Mouse (Mus musculus) layer of hippocampus, postnatal 14 days (tissue): ENCODE measurements at regions not wholly inside any gene's neighbourhood (a gene's known extent, or its start where the extent isn't known, plus 50 kb on each side); places are given as distances from the start of the nearest gene placed in this dataset.
A peak's percentile ranks its signal among the peaks of the same experiment; 100 is the strongest.

ENCODE experiments used
- DNase-seq, 2 experiments: peaks; one replicate each; pipeline ENCODE4 v3.0.0; 2021 to 2022; ENCODE audit warnings: low spot score in 2 of 2, mixed read lengths in 1 of 2

GRCm38 (mm10) chr10:70740095-70740494 is 84.3 kb upstream of the Phyhipl start:
- DNase-seq, result no peak

GRCm38 (mm10) chr10:70739348-70739966 is 83.7 kb upstream of the Phyhipl start:
- DNase-seq, result no peak

- no peak for DNase-seq
Measured at GRCm38 (mm10) chr10:70738686-70739085, 82.9 kb upstream of the Phyhipl start.

GRCm38 (mm10) chr10:70733956-70734355 is 78.2 kb upstream of the Phyhipl start:
- DNase-seq, result no peak

- peak; percentile 26 to 52 for DNase-seq
Measured at GRCm38 (mm10) chr10:70733478-70733877, 77.7 kb upstream of the Phyhipl start.

GRCm38 (mm10) chr10:70725091-70725490 is 69.3 kb upstream of the Phyhipl start:
- DNase-seq, result peak in 1 of 2 experiments; percentile 29

GRCm38 (mm10) chr10:70722783-70723182 is 67.0 kb upstream of the Phyhipl start:
- no peak for DNase-seq

GRCm38 (mm10) chr10:70722381-70722780 is 66.6 kb upstream of the Phyhipl start:
- no peak for DNase-seq

GRCm38 (mm10) chr10:70717464-70717863 is 61.7 kb upstream of the Phyhipl start:
- peak; percentile 15 for DNase-seq

GRCm38 (mm10) chr10:70717025-70717424 is 61.3 kb upstream of the Phyhipl start:
- peak; percentile 65 to 89 for DNase-seq

GRCm38 (mm10) chr10:70713306-70713705 is 57.5 kb upstream of the Phyhipl start:
- DNase-seq, result no peak

- DNase-seq, result no peak
Measured at GRCm38 (mm10) chr10:70708806-70709205, 53.0 kb upstream of the Phyhipl start.
